Mouse (Mus musculus) small intestine, adult 2 months (tissue): ENCODE measurements at regions not wholly inside any gene's neighbourhood (a gene's known extent, or its start where the extent isn't known, plus 50 kb on each side); places are given as distances from the start of the nearest gene placed in this dataset.

Experiments
- H3K27ac ChIP-seq: fragments of 200-500 bp; 2 replicates; pipeline ENCODE4 v1.5.1; 2012; ENCODE audit warnings: low read depth, low read length, control low read depth, inconsistent platforms; ENCODE audit not compliant: insufficient read depth
- H3K27me3 ChIP-seq: fragments of 200-500 bp; 2 replicates; pipeline ENCODE4 v1.6.1; 2012; ENCODE audit warnings: mild to moderate bottlenecking, moderate library complexity, low read length, inconsistent platforms; ENCODE audit not compliant: control insufficient read depth, insufficient read depth
- H3K36me3 ChIP-seq: fragments of 200-500 bp; 2 replicates; pipeline ENCODE4 v1.6.1; 2012; ENCODE audit warnings: mild to moderate bottlenecking, low read length, control low read depth, inconsistent platforms; ENCODE audit not compliant: control insufficient read depth, insufficient read depth
- H3K4me1 ChIP-seq: fragments of 200-500 bp; 2 replicates; pipeline ENCODE4 v1.6.1; 2012; ENCODE audit warnings: low read length, inconsistent platforms, mixed read lengths; ENCODE audit not compliant: control insufficient read depth, insufficient read depth, insufficient read length
- H3K4me3 ChIP-seq: fragments of 200-500 bp; 2 replicates; pipeline ENCODE4 v1.5.1; 2012; ENCODE audit warnings: low read depth, mild to moderate bottlenecking, control low read depth, inconsistent platforms, low read length, moderate library complexity
- CTCF ChIP-seq: fragments of 200-500 bp; IDR thresholded peaks from 2 replicates; pipeline ENCODE4 v1.5.1; 2012; ENCODE audit warnings: low read depth, mild to moderate bottlenecking, control low read depth, inconsistent platforms, low read length, moderate library complexity, mixed read lengths; ENCODE audit not compliant: insufficient replicate concordance, insufficient read length; ENCODE audit errors: extremely low read depth
- POLR2A ChIP-seq: fragments of 200-500 bp; IDR thresholded peaks from 2 replicates; pipeline ENCODE4 v1.6.1; 2012; ENCODE audit warnings: low read depth, mild to moderate bottlenecking, control low read depth, inconsistent platforms, low read length, moderate library complexity
- WGBS: fragments of 180-500 bp; shearing (Covaris S2); methylation state at CpG from one replicate; pipeline ENCODE4 v1.1.7; 2018; 5-methylcytosine and 5-hydroxymethylcytosine counted together

DNA sequence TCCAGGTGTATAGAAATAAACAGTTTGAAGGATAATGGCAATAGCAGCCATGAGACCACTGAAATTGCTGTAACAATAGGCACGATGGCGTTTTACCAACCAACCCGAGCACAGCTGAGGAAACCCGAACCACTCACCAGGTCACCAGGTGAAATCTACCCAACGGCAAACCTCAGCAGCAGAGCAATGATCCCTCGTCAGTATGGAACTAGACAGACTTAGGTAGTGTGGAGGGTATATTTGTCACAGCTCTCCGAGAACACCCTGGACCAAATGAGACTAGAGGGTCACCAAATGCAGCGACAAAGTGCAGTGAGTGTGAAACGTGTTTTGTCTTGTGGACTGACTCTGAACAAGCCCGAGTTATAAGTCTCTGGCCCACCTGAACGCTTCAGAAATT lies 492.8 kb downstream of the Efnb2 start:
- H3K27ac ChIP-seq, result no peak overlapping the region
- H3K36me3 ChIP-seq, result no peaks in the 10 kb centered on the region
- 88% methylated on average over 11 of the region's 11 CpGs for WGBS
- no peaks in the 10 kb centered on the region for H3K4me1 ChIP-seq
- TF ChIP-seq CTCF, result no peak
- TF ChIP-seq POLR2A, result no peak
- no peaks in the 10 kb centered on the region for H3K27me3 ChIP-seq
- H3K4me3 ChIP-seq, result no peak overlapping the region

GRCm38 (mm10) chr8:8147527-8147926 lies 513.5 kb downstream of the Efnb2 start:
- no peak for TF ChIP-seq POLR2A
- 0 out of 2 replicates have a peak, but pooled peaks have one; percentile 24 for TF ChIP-seq CTCF
- Histone ChIP-seq H3K27ac (no peak overlapping the region), H3K27me3 (no peaks in the 10 kb centered on the region), H3K4me1 (no peaks in the 10 kb centered on the region), H3K36me3 (no peaks in the 10 kb centered on the region), H3K4me3 (no peak overlapping the region)
- 95% methylated on average over 5 of the region's 5 CpGs for WGBS

DNA sequence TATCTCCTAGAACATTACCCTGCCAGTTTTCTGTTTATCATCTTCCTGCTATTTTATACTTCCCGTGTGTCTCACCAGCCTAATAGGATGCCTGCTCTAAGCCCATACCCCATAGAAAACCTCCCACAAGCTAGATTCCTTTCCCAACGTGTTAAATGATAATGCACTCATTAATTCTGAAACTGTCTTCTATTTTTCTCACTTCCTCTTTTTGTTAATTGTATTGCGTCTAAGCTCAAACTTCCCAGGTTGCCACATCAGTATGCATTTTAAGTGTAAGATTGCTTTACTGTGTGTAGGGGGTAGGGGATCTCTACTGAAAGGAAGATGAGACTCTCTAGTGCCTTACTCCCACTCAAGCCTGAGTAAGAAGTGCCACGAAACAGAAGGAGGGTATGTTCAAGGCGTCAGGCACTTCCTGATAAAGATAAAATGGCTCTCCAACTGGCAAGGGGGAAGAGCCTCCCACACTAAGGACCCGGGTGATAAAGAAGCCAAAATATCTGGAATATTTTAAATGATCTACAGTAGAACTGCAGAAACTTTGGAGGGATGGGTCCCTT lies 518.0 kb downstream of the Efnb2 start:
- TF ChIP-seq POLR2A, result no peak
- no peak for TF ChIP-seq CTCF
- 65% methylated on average over 6 of the region's 6 CpGs for WGBS
- Histone ChIP-seq H3K4me1 (no peaks in the 10 kb centered on the region), H3K27me3 (no peaks in the 10 kb centered on the region), H3K27ac (no peak overlapping the region), H3K4me3 (no peak overlapping the region), H3K36me3 (no peaks in the 10 kb centered on the region)

GRCm38 (mm10) chr8:8142461-8142860 lies 518.6 kb downstream of the Efnb2 start:
- TF ChIP-seq CTCF (no peak), POLR2A (no peak)
- no peaks in the 10 kb centered on the region for H3K27me3 ChIP-seq
- no peak overlapping the region for H3K27ac ChIP-seq
- H3K36me3 ChIP-seq, result no peaks in the 10 kb centered on the region
- H3K4me1 ChIP-seq, result no peaks in the 10 kb centered on the region
- H3K4me3 ChIP-seq, result no peak overlapping the region
- 96% methylated on average over 3 of the region's 3 CpGs for WGBS

- no peak overlapping the region for H3K27ac ChIP-seq
- TF ChIP-seq CTCF (no peak), POLR2A (no peak)
- H3K4me1 ChIP-seq, result no peaks in the 10 kb centered on the region
- H3K36me3 ChIP-seq, result no peaks in the 10 kb centered on the region
- H3K4me3 ChIP-seq, result no peak overlapping the region
- 84% methylated on average over 3 of the region's 3 CpGs for WGBS
- H3K27me3 ChIP-seq, result no peaks in the 10 kb centered on the region
Observed at GRCm38 (mm10) chr8:8139720-8140119, 521.3 kb downstream of the Efnb2 start.

- H3K36me3 ChIP-seq, result no peaks in the 10 kb centered on the region
- WGBS, result 71% methylated on average over 10 of the region's 10 CpGs
- no peaks in the 10 kb centered on the region for H3K4me1 ChIP-seq
- H3K27ac ChIP-seq, result no peak overlapping the region
- TF ChIP-seq POLR2A, result no peak
- no peak for TF ChIP-seq CTCF
- no peaks in the 10 kb centered on the region for H3K27me3 ChIP-seq
- H3K4me3 ChIP-seq, result no peak overlapping the region
Observed at GRCm38 (mm10) chr8:8133001-8133785, 527.8 kb downstream of the Efnb2 start.

DNA sequence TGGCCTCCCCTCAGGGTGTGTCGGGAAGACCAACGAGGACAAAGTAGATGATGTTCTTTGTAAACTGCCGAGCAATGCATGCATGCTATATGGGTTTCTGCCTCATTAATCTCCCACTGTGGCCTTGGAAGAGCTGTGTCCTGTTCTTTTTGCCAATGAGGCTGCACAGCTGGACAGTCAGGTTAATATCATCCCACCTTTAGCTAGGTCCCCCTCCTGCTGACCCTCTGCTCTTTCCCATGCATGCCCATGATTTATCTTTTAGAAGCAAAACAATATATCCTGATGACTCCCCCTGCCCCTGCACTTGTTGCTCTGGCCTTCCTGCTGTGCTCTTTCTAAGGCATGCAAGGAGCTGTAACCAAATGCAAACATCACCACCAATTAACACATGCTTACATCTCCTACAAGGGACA lies 529.1 kb downstream of the Efnb2 start:
- Histone ChIP-seq H3K4me3 (no peak overlapping the region), H3K36me3 (no peaks in the 10 kb centered on the region), H3K4me1 (no peaks in the 10 kb centered on the region), H3K27me3 (no peaks in the 10 kb centered on the region), H3K27ac (no peak overlapping the region)
- TF ChIP-seq CTCF (no peak), POLR2A (no peak)
- 43% methylated on average over 3 of the region's 3 CpGs for WGBS
